Mouse (Mus musculus): ENCODE results near the gene Lepr.
A peak's percentile ranks its signal among the peaks of the same experiment; 100 is the strongest.

Lepr gene

DNA sequence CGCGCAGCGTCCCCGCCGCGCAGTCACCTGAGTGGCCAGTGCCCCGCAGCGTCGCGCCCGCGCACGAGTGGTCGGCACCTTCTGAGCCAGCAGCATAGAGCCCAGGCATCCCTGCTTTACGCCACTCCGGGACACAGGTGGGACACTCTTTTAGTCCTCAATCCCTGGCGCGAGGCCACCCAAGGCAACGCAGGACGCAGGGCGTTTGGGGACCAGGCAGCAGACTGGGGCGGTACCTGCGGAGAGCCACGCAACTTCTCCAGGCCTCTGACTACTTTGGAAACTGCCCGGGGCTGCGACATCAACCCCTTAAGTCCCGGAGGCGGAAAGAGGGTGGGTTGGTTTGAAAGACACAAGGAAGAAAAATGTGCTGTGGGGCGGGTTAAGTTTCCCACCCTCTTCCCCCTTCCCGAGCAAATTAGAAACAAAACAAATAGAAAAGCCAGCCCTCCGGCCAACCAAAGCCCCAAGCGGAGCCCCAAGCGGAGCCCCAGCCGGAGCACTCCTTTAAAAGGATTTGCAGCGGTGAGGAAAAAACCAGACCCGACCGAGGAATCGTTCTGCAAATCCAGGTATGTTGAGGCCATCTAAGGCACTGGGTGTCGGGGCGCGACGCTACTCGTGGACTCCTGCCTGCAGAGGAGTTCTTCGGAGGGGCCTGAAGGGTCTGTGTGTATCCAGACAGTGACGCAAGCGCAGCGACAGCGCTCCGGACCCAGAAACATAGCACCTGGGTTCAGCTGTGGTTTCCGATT, at the start of gene Lepr:
Gene Lepr (plus strand): TSS at position 38 of the 755 bp plus-strand sequence.
- DNase-seq, result peak; percentile 10 to 36

DNA sequence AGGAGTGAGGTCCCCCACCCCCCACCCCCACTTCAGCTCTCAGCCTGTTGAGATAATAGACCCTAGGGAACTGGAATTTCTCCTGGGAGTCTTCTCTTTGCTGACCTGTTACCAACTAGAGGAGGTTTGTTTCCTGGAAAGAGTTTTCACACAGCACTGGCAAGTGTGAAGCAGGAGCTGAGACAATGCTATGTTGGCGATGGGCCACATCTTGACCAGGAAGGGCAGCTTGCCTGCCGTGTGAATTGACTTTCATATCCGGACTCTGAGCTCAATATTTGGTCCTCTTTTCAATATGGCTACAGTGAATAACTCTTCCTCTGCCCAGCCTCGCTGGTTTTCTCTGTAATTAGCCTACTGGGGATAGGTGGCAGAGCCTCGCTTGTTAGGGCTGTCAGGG, 48.0 kb upstream of the Lepr start:
- DNase-seq, result no peak

DNA sequence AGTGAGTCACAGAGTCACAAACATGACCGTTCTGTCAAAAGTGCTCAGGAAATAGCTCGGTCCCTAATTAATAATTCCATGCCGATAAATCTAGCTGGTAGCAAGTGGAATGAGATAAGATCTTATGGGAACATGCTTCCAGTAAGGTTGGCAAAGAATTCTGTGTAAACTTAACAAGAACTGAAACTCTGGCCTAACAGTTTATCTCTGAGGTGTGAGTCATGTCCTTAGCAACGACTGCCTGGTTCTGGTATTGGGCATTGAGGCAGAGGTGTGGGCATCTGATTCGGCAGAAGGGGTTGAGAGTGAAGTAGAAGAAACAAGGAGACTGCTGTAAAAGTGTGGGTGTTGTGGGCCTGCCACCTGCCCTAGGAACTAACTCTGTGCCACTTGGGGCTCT, 47.4 kb upstream of the Lepr start:
- DNase-seq, result no peak

DNA sequence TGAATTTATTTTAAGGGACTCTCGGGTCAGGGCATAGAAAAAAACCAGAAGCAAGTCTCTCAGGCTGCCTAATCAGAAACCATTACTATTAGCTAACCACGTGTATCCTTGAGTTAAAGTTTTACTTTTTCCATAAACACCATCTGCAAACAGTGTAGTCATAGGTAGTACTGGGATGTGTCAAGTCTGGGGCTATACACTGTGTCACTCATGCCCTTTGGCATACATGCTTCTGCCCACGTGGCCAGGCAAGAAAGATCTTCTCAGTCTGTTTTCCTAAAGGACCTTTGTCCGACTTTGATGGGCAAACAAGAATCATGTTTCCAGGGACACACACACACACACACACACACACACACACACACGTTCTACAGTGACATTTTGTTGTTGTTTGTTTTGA, 42.4 kb upstream of the Lepr start:
- DNase-seq, result no peak

DNA sequence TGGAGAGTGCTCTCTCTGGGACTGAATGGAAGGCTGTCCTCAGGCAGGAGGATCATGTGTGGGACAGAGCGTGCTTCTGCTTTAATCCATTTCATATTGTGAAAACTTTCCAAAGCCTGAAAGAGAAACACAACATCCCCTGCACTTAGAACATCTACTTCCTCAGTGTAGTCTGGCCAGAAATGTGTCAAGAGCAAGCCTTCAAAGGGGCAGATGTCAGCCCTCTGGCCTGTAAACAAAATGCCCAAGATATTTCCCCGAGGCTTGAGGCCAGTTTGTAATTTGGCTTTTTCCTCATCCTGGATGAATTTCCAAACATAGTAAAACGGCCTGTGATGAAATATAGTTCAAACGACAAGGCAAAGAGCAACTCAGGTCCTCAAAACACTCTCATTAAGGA, 41.5 kb upstream of the Lepr start:
- no peak for DNase-seq

DNA sequence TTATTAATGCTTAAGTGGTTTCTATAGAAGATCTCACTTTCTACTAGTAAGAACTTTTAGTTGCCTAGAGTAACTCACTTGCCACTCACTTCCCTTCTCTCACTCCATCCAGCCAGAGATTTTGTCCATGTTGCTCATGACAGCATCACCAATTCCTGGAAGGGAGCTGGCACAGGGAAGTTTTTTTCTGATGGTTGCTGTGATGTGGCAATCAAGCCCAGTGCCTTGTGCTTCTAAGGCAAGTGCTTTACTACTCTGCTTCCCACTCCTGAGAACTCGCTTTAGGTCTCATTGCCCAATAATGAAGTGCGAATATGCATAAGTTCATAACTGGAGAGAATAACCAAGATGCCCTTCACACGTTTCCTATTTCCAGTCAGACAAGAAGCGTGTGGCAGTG, 34.6 kb upstream of the Lepr start:
- no peak for DNase-seq

DNA sequence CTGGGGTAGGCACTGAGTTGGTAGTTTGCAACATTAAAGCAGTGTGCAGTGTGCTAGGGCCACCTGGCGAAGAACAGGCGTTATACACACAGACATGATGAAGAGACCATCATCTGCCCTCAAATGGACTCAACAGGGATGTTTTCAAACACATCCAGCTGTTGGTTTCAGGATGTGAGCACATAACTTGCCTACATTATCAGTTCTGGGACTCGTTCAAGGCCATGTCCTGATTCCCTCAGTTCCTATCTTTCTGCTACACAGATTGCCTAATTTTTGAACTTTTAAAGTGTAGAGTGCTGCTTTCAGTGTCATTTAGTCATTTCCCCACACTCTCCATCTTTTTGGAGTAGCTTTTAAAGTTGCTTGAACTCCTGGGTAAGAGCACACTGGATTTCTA, 34.1 kb upstream of the Lepr start:
- no peak for DNase-seq

DNA sequence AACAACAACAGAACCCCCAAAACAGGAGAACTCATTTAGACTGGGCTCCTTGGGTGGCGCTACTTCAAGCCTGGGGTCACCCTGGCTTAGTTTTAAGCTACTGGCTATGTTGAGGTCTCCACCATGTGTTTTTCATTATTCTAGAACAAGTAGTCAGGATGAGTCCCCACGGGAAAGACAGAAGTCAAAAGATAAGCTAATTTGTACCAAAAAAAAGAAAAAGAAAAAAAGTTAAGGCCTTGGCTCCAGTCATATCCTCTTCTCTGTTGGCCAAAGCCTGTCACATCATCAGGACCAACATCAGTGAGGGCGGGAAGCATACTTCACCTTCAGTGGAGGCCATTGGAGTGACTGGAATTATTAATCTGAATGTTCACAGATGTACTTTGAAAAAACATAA, 32.4 kb upstream of the Lepr start:
- DNase-seq, result no peak

DNA sequence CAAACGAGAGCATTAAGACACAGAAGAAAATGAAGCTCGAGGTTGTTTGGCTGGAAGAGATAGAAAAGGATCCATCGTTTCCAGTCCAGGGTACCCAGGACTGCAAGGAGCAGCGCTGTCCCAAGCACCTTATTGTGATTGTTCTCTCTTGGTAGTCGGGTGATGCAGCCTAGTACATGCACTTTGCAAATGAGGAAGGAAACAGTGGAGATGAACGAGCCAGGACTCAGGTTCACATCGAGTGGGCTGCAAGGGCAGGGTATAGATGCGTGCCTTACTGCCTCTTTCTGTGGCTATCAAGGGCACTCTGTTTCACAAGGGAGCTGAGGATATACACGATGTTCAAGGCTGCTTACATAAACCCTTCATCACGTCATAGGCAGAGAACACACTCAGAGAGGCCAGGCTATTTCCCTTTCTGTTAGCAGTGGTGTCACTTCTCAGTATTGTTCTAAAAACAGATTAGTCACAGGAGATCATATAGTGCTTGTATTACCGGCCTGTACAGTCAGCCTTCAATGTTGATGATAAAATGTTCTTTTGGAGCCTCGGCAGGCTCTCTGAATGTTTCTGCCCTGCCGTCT, 30.9 kb upstream of the Lepr start:
- DNase-seq, result no peak

DNA sequence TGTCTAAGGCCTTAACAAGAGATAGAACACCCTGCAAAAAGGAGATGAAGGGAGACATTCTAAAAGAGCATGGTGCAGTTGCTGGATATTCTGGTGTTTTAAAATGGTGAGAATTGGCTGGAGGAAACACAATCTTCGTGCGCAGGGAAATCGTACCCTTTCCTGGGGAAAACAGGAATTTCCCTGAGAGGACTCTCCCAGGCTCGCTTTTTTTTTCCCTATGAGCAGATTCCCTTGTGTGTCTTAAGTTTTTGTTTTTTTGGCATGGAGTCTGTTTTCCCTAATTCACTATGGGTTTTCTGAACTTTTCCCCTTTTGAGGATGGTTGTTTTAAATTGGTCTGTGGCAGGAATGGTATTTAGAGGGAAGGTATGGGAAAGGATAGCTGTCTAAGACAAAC, 28.0 kb upstream of the Lepr start:
- no peak for DNase-seq

DNA sequence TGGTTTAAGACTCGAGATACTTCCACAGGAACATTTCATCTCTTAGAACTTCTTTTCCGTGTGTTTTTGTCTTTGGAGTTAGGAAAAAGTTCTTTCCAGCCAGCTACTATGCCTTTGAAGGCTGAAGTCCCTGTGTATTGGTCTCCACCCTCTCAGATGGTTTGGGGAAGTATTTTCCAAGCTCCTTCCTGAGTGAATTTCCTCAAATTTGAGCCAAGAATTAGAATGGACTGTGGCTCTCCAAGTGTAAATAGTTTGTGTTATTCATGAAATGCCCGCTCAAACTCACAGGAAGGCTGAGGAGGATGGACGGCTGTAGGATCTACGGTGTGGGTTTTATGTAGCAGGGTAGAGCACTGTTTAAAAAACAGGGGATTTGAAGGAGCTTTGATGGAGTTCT, 27.6 kb upstream of the Lepr start:
- DNase-seq, result no peak

DNA sequence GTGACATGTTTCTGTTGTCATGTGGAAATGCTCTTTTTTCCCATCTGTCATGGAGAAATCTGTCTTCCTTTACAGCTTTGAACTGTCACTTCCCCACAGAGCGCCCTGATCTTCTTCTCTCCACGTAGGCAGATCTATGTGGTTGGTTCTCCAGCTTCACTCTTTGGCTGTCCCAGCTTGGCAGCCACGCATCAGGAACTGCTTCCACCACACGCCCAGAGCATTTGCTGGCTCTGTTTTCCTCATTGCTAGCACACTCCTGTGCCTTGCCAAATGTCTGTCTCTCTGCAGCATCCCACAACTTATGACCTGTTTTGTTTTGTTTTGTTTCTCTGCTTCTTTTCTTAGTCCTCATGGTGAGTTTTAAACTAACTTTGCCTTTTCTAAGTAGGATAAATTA, 24.3 kb upstream of the Lepr start:
- peak in 1 of 2 experiments; percentile 5 for DNase-seq

DNA sequence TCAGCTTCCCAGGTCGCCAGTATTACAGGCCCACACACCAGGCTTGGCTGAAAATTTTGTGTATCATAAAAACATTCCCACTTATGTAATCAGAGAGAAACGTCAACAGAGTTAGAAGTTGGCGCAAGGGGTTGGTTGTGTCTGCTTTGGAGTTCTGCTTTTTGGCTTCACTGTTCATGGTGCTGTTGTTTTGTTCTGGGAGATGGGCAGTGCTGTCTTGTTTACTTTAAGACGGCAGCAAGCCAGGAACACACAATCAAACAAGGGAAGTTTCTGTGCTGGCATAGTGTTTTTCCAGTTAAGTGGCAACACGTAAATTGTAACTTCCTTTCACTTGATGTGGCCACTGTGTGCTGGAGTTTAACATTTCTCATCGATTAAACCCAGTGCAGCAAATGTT, 22.7 kb upstream of the Lepr start:
- DNase-seq, result no peak

DNA sequence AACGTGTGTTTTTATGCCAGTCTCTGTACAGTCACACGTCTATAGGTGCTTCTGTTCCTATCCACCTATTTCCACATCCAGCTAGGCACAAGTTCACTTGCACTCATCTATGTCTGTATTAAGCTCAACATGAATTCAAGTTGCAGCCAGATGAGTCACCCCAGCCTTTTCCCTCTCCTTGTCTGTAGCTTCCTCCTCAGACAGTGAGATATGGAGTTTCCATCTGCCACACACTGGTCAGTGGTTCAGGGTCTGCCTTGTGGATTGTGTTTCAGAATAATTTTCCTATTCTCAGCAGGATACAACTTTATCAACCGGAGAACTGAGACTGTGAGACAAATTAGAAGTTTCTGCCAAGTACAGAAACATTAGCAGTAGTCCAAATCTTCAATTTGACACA, 20.0 kb upstream of the Lepr start:
- no peak for DNase-seq

DNA sequence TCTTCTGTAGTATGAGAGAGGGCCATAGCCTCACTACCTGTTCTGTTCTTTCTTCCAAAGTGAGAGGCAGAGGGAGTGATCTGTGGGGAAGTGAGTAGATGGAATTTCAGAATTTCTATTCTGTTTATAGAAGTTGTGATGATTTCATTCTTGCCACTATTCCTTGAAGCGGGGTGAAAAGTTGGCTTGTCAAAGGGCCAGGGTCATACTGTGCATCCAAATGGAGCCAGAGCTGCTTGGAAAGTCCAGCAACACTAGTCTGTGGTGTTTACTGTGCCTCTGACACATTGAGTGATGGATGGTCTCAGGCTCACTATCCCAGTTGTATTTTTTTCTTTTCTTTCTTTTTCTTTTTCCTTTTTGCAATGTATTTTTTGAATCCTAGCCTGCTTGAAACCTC, 17.8 kb upstream of the Lepr start:
- peak in 1 of 2 experiments; percentile 9 for DNase-seq

DNA sequence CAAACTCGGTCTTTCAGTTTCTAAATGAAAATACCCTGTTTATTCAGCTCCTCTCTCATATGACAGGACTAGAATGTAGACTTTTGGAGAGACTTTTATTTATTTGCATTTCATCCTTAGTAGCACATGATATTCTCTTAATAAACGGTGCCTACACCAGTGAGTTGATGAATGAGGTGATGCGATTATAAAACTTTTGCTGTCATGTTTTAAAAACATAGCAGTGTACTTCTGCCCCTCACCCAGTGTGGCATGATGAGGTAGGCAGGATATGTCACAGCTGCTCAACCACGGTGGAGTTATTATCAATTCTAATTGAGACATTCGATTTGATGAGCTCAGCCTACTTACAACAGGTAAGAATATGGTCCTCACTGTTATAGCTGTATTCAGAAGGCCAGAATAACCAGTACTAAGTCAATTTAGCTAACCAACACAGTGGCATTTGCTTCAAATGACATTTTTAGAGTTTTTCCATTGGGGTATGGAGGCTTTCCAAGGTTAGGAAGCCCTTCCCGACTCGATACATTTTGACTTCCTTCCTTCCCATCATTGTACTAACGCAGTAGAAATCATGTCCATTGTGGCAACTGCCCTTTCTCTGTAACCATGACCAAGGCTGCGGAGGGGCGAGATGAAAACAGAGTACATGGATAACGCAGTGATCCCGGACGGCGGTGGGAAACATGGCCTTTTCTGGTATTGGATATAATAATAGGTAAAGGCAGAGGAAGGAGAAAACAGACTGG, 16.1 kb upstream of the Lepr start:
- no peak for DNase-seq

DNA sequence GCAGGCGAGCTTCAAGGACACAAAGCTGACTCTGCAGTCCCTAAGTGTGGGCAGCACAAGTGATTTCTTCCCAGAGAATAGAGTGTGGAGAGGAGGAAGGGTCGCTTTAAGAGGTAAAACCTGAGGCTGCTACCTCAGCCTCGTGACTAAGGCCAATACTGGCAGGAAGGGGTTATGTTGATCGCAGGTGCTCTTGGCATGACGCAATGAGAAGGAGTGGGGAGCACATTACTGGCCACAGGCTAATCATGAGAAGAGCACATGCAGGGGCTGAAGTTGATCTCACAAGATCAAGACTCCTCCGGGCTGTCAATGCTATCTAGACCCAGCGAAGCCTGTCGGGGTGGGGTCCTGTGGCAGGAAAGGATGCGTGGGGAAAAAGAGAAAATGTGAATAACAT, 11.9 kb upstream of the Lepr start:
- DNase-seq, result no peak

DNA sequence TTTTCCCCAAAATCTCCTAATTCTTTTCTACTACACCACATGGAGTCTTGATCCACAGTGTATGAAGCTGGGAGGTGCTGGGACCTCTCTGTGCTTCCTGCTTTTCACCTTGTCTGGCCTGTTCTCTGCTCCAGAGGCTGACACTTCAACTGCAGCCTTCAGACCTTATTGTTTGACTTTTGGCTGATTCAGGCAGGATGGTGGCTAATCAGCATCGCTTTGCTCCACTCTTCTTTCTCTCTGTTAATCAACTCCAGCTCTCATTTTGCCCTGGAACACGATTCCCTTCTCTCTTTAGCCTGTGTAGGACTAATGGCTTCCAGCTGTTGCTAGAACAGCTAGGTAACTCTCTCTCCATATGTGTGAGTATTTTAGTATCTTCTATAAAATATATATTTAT, 10.0 kb upstream of the Lepr start:
- no peak for DNase-seq

DNA sequence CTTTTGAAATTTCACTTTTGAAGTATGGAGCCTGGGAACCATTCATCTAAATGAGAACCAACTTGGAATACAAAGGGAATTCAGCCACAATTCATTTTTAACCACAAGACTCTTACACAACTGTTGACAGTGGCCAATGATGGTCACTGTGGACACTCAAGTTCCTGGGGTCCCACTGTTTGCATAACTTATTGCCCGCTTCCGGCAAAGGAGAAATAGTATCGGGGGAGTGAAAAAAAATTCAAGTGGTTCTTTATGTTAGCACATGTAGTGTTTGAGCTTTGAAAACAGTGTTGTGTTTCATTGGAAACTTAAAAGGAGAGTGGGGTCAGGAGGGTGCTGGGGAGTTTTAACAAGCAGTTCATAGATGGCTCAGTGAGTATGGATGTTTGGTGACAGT, 9.3 kb upstream of the Lepr start:
- DNase-seq, result no peak

DNA sequence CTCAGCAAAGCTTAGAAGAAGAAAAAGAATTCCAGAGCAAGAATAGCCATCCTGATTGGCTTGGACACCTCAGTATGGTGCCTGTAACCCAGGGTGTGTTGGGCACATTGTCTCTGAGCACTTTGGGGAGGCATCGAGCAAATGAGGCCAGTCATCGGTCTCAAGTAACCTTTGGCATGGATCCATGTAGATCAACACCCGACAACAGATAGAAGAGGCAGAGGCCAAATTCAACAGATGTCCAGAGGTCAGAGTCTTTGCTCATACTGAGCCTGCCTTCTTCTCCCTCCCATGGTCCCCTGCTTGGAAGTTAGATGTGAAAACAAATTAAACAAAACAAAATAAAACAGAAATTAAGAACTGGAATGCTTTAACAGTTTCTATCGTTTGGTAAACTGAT, 6.8 kb upstream of the Lepr start:
- no peak for DNase-seq

DNA sequence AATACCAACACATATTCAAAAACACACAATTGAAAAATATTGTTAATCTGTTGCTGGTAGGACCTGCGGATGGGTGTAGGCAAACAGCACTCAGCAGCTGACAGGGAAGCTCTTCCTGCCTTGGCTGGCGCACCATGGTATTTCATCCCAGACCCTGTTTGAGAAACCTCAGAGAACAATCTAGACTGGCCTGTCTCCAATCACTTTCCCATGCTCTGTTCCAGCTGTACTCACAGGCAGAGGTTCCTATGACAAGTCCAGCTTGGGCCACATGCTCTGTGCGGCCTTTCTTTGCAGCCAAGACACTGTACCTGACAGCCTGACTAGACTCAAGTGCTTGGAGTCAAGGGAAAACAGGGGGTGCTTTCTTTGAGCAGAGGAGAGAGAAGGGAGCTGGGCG, 6.1 kb upstream of the Lepr start:
- DNase-seq, result no peak

DNA sequence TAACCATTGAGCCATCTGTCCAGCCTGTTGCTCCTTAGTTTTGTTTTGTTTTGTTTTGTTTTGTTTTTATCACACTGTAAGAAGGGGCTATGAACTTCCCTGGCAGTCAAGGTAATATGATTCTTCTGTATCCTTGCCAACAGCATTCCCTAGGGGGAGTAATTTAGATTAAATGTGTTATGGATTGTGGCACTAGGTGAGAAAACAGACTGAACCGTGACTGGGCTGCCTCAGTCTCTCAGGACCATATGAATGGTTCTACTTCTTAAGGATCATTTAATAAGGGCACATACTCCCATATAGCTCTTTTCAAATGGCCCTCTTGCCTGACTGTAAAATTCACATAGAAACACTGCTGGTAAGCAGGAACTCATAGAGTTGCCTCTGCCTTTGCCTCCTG, 4.6 kb upstream of the Lepr start:
- no peak for DNase-seq

DNA sequence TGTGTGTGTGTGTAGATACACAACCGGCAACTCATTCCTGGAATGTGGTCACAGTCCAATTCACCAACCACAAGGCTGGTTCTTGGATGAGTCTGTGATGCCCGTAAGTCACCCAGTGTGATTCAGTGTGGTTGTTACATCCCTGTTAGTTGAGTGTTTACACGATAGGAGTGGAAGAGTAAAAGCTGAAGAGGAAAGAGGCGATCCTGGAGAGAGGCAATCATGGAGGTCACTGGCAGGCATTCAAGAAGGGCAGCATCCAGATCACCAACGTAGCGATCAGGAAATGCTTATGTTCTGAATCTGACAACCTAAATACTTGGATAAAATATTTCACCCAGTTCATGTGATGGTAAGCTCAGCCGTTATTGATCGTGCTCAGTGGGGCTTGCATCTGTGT, 1.9 kb upstream of the Lepr start:
- no peak for DNase-seq

DNA sequence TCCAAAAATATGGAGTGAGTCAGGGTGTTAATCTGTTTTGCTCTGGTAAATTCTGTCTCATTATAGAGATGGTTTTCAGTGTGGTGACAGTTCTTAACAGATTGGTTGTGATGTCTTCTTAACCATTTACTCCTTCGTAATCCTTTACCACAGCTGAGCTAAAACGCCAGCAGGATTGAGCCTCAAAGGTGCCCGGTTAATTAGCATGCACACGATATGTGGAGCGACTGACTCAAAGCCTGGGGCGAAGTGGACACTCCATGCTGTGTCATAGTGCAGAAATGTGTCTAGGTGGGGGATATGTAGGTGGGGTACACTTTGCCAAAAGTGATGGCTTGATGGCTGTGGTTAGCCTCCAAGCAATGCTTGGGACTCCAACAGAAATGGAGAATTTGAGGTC, 1.4 kb upstream of the Lepr start:
- DNase-seq, result no peak
